Comparison of ENCODE assay signal across 7 mouse cellular contexts in the genomic region with DNA sequence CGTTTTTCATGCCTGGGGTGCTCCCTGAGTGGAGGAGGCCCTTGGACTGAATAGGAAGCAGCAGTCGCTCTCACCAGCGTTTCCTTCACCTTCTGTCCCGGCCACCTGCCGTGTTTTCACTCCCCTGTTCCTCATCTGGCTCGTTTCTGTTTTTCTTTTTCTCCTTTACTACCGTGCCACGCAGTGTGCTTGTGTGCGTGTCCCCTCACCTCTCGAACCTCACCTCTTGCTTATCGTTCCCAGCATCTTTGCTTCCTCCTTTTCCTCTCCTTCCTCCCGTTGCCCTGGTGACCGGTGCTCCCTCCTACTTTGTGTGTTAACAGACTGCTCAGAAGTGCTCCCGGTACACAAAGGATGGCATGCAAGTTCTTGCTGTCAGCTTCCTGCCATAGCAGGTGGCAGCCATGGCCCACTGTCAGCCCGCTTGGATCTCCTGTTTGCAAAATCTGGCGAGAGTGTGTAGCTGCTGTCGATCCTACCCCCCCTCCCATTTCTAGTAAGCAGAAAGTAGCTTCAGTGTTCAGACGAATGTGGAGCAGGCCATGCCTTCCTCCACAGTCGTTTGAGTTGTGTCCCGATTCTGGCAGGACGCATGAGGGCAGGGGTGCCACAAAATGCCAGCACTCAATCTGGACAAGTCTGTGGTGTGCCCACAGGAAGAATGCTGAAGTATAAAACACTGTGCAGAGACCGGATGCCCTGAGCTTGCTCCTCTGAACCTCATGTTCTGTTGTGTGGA.
DNase-seq lines count a peak whose midpoint lies in the region; ATAC-seq and TF ChIP-seq lines count a peak whose summit lies in the region.

No protein-coding gene starts in this region.

- no peak overlapping the region for H3K4me3 ChIP-seq in forebrain, postnatal 0 days (ENCODE audit: low read depth, low read length)

- no peak for TF ChIP-seq CTCF in forebrain, postnatal 0 days (IDR thresholded peaks at IDR 0.05; ENCODE audit: low read depth)

- peaks cover 45% of the 10 kb centered on the region for H3K4me1 ChIP-seq in forebrain, postnatal 0 days (ENCODE audit: insufficient read depth)

- peak overlapping the region; percentile 81 for H3K27ac ChIP-seq in forebrain, postnatal 0 days (ENCODE audit: low read depth, low read length)

- peak; percentile 65 for DNase-seq in CD4-positive, CD25-positive, alpha-beta regulatory T cell, adult 2 months (ENCODE audit: low read depth, low spot score)
- DNase-seq in brain, adult 2 months (ENCODE audit: low read depth, low spot score) = peak; percentile 85
- peak; percentile 88 for DNase-seq in forebrain, postnatal 0 days
- peak; percentile 55 for DNase-seq in left cerebral cortex, postnatal 4 days
- peak; percentile 13 to 26 for DNase-seq in thymus, adult 18-20 months
- DNase-seq in adrenal gland, postnatal 10 days = no peak
- no peak for DNase-seq in kidney, postnatal 14 days

- no peaks in the 10 kb centered on the region for H3K9me3 ChIP-seq in forebrain, postnatal 0 days (ENCODE audit: low read length)

- intact Hi-C loops in left cerebral cortex, postnatal 4 days (cut with DNase I) = no loop called here

- no peaks in the 10 kb centered on the region for H3K36me3 ChIP-seq in forebrain, postnatal 0 days (ENCODE audit: insufficient read depth)

- no peak overlapping the region; the same call in 1 of the 2 replicates for H3K9ac ChIP-seq in forebrain, postnatal 0 days

- peak; percentile 82 for ATAC-seq in forebrain, postnatal 0 days

- H3K27me3 ChIP-seq in forebrain, postnatal 0 days (ENCODE audit: insufficient read depth, low read length) = no peaks in the 10 kb centered on the region

- H3K4me2 ChIP-seq in forebrain, postnatal 0 days (ENCODE audit: low read depth) = 0 out of 2 replicates have a peak overlapping the region, but pooled peaks have one; percentile 5

- WGBS in forebrain, postnatal 0 days = 35% methylated on average over 22 of the region's 22 CpGs

Comparison
In these comparisons a context has a peak if more than half of its experiments do, and no peak if none do; other contexts are left out.
1. DNase-seq: peak in CD4-positive, CD25-positive, alpha-beta regulatory T cell, adult 2 months (single experiment), brain, adult 2 months (single experiment), forebrain, postnatal 0 days (single experiment), left cerebral cortex, postnatal 4 days (single experiment) and thymus, adult 18-20 months (2 of 2); none in adrenal gland, postnatal 10 days (single experiment) and kidney, postnatal 14 days (single experiment).